Mouse (Mus musculus) c-Kit-negative CD71-positive TER-119-positive erythroid progenitor cells, embryonic 14.5 days (primary cell): ENCODE results near the gene Sumf1.

ENCODE experiments used
- DNase-seq: peaks from one replicate; pipeline ENCODE4 v3.0.0-alpha.2; 2013; ENCODE audit warnings: low read depth, low spot score

Gene Sumf1

GRCm38 (mm10) chr6:108093449-108093848 lies 91.9 kb downstream of the Sumf1 start:
- no peak for DNase-seq

DNA sequence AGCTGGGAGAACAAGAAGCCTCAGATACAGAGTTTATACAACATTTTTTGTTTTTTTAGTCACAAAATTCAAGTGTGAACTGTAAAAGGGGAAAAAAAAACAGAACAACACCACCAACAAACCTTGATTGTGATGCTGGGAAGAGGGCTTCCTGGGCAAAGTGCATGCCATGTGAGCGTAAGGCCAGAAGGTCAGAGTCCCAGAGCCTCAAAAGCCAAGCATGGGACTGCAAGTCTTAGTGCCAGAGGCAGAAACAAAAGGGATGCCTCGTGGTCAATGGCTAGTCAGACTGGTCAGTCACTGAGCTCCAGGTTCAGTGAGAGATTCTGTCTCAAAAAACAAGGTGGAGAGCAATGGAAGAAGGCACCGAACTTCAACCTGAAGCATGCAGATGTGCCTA lies 92.7 kb downstream of the Sumf1 start:
- no peak for DNase-seq

GRCm38 (mm10) chr6:108091296-108091695 lies 94.1 kb downstream of the Sumf1 start:
- DNase-seq, result no peak

- DNase-seq, result no peak
Observed at GRCm38 (mm10) chr6:108075857-108076256, 109.5 kb downstream of the Sumf1 start.

- no peak for DNase-seq
Observed at GRCm38 (mm10) chr6:108074624-108075023, 110.8 kb downstream of the Sumf1 start.

DNA sequence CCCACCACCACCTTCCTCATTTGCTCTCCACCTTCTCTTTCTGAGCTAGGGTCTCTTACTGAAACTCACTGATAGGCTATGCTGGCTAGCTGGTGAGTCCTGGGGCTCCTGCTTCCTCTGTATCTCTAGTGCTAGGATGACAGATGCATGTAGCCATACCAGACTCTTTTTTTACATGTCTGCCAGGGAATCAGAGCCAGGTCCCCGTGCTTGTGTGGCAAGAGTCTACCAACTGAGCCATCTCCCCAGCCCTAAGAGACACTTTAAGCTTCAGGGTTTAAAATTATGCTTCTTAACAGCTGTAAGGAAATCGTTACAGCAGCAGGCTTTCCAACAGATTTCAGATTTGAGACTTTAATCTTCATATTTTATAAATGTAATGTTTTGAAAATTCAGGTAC lies 111.5 kb downstream of the Sumf1 start:
- no peak for DNase-seq

DNA sequence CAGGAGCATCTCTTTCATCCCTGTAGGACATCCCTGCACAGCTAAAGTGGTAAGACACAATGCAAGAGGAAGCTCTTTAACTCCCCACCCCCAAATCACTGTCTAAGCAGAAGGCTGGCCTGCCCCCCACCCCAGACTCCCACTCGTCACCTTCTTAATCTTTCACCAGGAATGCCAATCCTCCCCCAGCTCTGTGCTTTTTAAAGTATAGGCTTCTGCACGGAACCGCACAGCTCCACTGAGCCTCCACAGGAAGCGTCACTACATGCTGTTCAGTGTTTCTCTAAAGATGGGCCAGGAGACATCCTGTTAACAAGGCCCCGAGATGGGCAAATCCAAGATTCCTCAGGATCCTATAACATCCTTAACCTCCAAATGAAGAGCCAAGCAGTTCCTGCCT lies 112.3 kb downstream of the Sumf1 start:
- DNase-seq, result no peak

GRCm38 (mm10) chr6:108070947-108071346 lies 114.4 kb downstream of the Sumf1 start:
- DNase-seq, result no peak

DNA sequence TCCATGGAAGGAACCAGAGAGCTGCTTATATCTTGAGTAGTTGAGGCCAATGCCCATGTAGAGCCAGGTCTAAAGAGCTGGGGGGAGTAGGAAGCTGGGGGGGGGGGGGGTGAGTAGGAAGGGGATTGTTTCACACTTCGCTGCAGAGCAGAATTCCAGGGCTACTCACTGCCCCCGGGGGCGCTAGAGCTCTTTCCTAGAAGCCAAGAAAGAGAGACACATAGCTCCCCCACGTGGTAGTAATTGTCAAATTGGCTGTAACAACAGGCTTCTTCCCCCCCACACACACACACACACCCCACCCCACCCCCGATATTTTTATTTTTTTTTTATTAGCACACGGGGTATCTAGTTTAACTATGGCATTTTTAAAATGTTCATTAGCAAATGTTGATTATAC lies 119.8 kb downstream of the Sumf1 start:
- DNase-seq, result peak; percentile 15

- peak; percentile 78 for DNase-seq
Observed at GRCm38 (mm10) chr6:108064918-108065526, 120.4 kb downstream of the Sumf1 start, which contains the start of gene Setmar. TSS of gene Setmar (plus strand) at chr6:108065045.

GRCm38 (mm10) chr6:108061121-108061520 lies 124.3 kb downstream of the Sumf1 start:
- no peak for DNase-seq

GRCm38 (mm10) chr6:108058066-108058465 lies 127.3 kb downstream of the Sumf1 start:
- DNase-seq, result no peak

GRCm38 (mm10) chr6:108057353-108057752 lies 128.0 kb downstream of the Sumf1 start:
- no peak for DNase-seq
